Mouse (Mus musculus) embryonic facial prominence, embryonic 12.5 days (tissue): Measurements from ENCODE around the gene Zc3hc1. TPM values are rescaled to one million over a fixed set of nuclear protein-coding genes. Genes with fewer than 3 reads are reported as not detected.

Experiments
- ATAC-seq: fragments of 200-750 bp; cut with Nextera tagmentation; 2 replicates; pipeline ENCODE4 v1.8.0; 2017; ENCODE audit not compliant: insufficient number of reproducible peaks, insufficient read depth, low FRiP score, low TSS enrichment
- H3K27ac ChIP-seq: fragments of 300-500 bp; sonication (generic); 2 replicates; pipeline ENCODE4 v1.5.1; 2016; ENCODE audit warnings: mild to moderate bottlenecking
- H3K27me3 ChIP-seq: fragments of 300-500 bp; sonication (generic); 2 replicates; pipeline ENCODE4 v1.6.1; 2016; ENCODE audit warnings: mild to moderate bottlenecking, moderate library complexity
- H3K36me3 ChIP-seq: fragments of 300-500 bp; sonication (generic); 2 replicates; pipeline ENCODE4 v1.6.1; 2016; ENCODE audit warnings: mild to moderate bottlenecking
- H3K4me1 ChIP-seq: fragments of 300-500 bp; sonication (generic); 2 replicates; pipeline ENCODE4 v1.6.1; 2016
- H3K4me2 ChIP-seq: fragments of 300-500 bp; sonication (generic); replicated peaks from 2 replicates; pipeline ENCODE4 v1.6.1; 2016; ENCODE audit warnings: mild to moderate bottlenecking, moderate library complexity
- H3K4me3 ChIP-seq: fragments of 300-500 bp; sonication (generic); 2 replicates; pipeline ENCODE4 v1.5.1; 2016; ENCODE audit warnings: mild to moderate bottlenecking
- H3K9ac ChIP-seq: fragments of 300-500 bp; sonication (generic); 2 replicates; pipeline ENCODE4 v1.6.1; 2016; ENCODE audit warnings: mild to moderate bottlenecking, moderate library complexity
- H3K9me3 ChIP-seq: fragments of 300-500 bp; sonication (generic); 2 replicates; pipeline ENCODE4 v1.6.1; 2016; ENCODE audit warnings: mild to moderate bottlenecking, moderate library complexity
- WGBS: fragments of 180-500 bp; shearing (Covaris S2); methylation state at CpG from one replicate; pipeline ENCODE4 v1.1.7; 2016; 5-methylcytosine and 5-hydroxymethylcytosine counted together
- polyA plus RNA-seq: library from polyadenylated mRNA; unstranded; fragments of >200 nt; fragmentation: Nextera tagmentation; extraction: Ambion mirVana; gene quantifications from 2 replicates; pipeline ENCODE4 v1.2.1, GENCODE M21; 2016

The Zc3hc1 gene
- 75.0 and 76.3 TPM in 2 replicates for polyA plus RNA-seq

- Histone ChIP-seq H3K27ac (no peak within 1 kb of the TSS), H3K4me3 (peak within 1 kb of the TSS; percentile 74), H3K36me3 (peaks cover 15% of the 10 kb centered on the region), H3K9ac (peak within 1 kb of the TSS; percentile 72), H3K27me3 (no peaks in the 10 kb centered on the region), H3K9me3 (no peaks in the 10 kb centered on the region), H3K4me1 (0 out of 2 replicates have a peak, but pooled peaks cover 3% of the 10 kb centered on the region), H3K4me2 (peak within 1 kb of the TSS; percentile 47)
- peak; percentile 64; the same call in 1 of the 2 replicates for ATAC-seq
- WGBS: 18% methylated on average over 33 of the region's 33 CpGs
Measured at GRCm38 (mm10) chr6:30390714-30391697, at the start of gene Zc3hc1. TSS of gene Zc3hc1 (minus strand) at chr6:30391028.

- 96% methylated on average over 10 of the region's 10 CpGs for WGBS
- Histone ChIP-seq H3K4me2 (no peak overlapping the region), H3K4me3 (no peak overlapping the region), H3K36me3 (peaks cover 44% of the 10 kb centered on the region), H3K9me3 (no peaks in the 10 kb centered on the region), H3K27me3 (no peaks in the 10 kb centered on the region), H3K9ac (no peak overlapping the region), H3K27ac (no peak overlapping the region), H3K4me1 (peaks cover 10% of the 10 kb centered on the region; the same call in 1 of the 2 replicates)
- no peak for ATAC-seq
Measured at GRCm38 (mm10) chr6:30439576-30439975, 48.7 kb upstream of the Zc3hc1 start.

GRCm38 (mm10) chr6:30437054-30437453 lies 46.2 kb upstream of the Zc3hc1 start:
- peaks cover 23% of the 10 kb centered on the region for H3K36me3 ChIP-seq

GRCm38 (mm10) chr6:30436476-30436875 lies 45.6 kb upstream of the Zc3hc1 start:
- no peak overlapping the region for H3K27ac ChIP-seq
- no peaks in the 10 kb centered on the region for H3K9me3 ChIP-seq
- peaks cover 10% of the 10 kb centered on the region; the same call in 1 of the 2 replicates for H3K4me1 ChIP-seq
- H3K9ac ChIP-seq: no peak overlapping the region
- 92% methylated on average over 3 of the region's 3 CpGs for WGBS
- H3K4me2 ChIP-seq: no peak overlapping the region
- peaks cover 18% of the 10 kb centered on the region for H3K36me3 ChIP-seq
- H3K27me3 ChIP-seq: no peaks in the 10 kb centered on the region
- no peak overlapping the region for H3K4me3 ChIP-seq
- ATAC-seq: no peak

More at GRCm38 (mm10) chr6:30437054-30437453, 46.2 kb upstream of the Zc3hc1 start:
- no peak for ATAC-seq
- Histone ChIP-seq H3K27ac (no peak overlapping the region), H3K4me3 (no peak overlapping the region), H3K9me3 (no peaks in the 10 kb centered on the region), H3K9ac (no peak overlapping the region), H3K27me3 (no peaks in the 10 kb centered on the region), H3K4me1 (peaks cover 10% of the 10 kb centered on the region; the same call in 1 of the 2 replicates), H3K4me2 (no peak overlapping the region)
- WGBS: 67% methylated on average over 3 of the region's 3 CpGs

GRCm38 (mm10) chr6:30432461-30433192 lies 41.8 kb upstream of the Zc3hc1 start:
- H3K36me3 ChIP-seq: 0 out of 2 replicates have a peak, but pooled peaks cover 4% of the 10 kb centered on the region
- WGBS: 58% methylated on average over 3 of the region's 3 CpGs
- H3K4me1 ChIP-seq: 0 out of 2 replicates have a peak, but pooled peaks cover 7% of the 10 kb centered on the region
- no peaks in the 10 kb centered on the region for H3K27me3 ChIP-seq
- no peak overlapping the region for H3K27ac ChIP-seq
- no peak for ATAC-seq
- no peak overlapping the region for H3K9ac ChIP-seq
- H3K9me3 ChIP-seq: no peaks in the 10 kb centered on the region
- no peak overlapping the region for H3K4me2 ChIP-seq
- H3K4me3 ChIP-seq: no peak overlapping the region

GRCm38 (mm10) chr6:30416801-30417200 lies 26.0 kb upstream of the Zc3hc1 start:
- Histone ChIP-seq H3K9ac (no peak overlapping the region), H3K27me3 (no peaks in the 10 kb centered on the region), H3K4me3 (no peak overlapping the region), H3K27ac (no peak overlapping the region), H3K36me3 (peaks cover 7% of the 10 kb centered on the region), H3K4me1 (no peaks in the 10 kb centered on the region), H3K4me2 (no peak overlapping the region), H3K9me3 (no peaks in the 10 kb centered on the region)
- no peak for ATAC-seq
- WGBS: 89% methylated on average over 7 of the region's 7 CpGs

GRCm38 (mm10) chr6:30416126-30416525 lies 25.3 kb upstream of the Zc3hc1 start:
- no peak for ATAC-seq
- H3K4me3 ChIP-seq: no peak overlapping the region

GRCm38 (mm10) chr6:30411311-30411710 lies 20.5 kb upstream of the Zc3hc1 start:
- Histone ChIP-seq H3K9me3 (no peaks in the 10 kb centered on the region), H3K27me3 (no peaks in the 10 kb centered on the region), H3K9ac (no peak overlapping the region), H3K36me3 (0 out of 2 replicates have a peak, but pooled peaks cover 6% of the 10 kb centered on the region), H3K4me1 (no peaks in the 10 kb centered on the region), H3K4me3 (no peak overlapping the region), H3K4me2 (no peak overlapping the region), H3K27ac (no peak overlapping the region)
- ATAC-seq: no peak
- WGBS: 83% methylated on average over 4 of the region's 4 CpGs

More at GRCm38 (mm10) chr6:30416126-30416525, 25.3 kb upstream of the Zc3hc1 start:
- WGBS: 82% methylated on average over 2 of the region's 2 CpGs
- Histone ChIP-seq H3K4me2 (no peak overlapping the region), H3K27me3 (no peaks in the 10 kb centered on the region), H3K36me3 (peaks cover 2% of the 10 kb centered on the region), H3K9ac (no peak overlapping the region), H3K9me3 (no peaks in the 10 kb centered on the region), H3K27ac (no peak overlapping the region), H3K4me1 (no peaks in the 10 kb centered on the region)

- Histone ChIP-seq H3K4me2 (no peak overlapping the region), H3K4me3 (no peak overlapping the region), H3K9ac (no peak overlapping the region), H3K27me3 (no peaks in the 10 kb centered on the region), H3K9me3 (no peaks in the 10 kb centered on the region), H3K36me3 (0 out of 2 replicates have a peak, but pooled peaks cover 6% of the 10 kb centered on the region), H3K27ac (no peak overlapping the region), H3K4me1 (no peaks in the 10 kb centered on the region)
- no peak for ATAC-seq
- 92% methylated on average over 7 of the region's 7 CpGs for WGBS
Measured at GRCm38 (mm10) chr6:30409399-30410093, 18.7 kb upstream of the Zc3hc1 start.

- H3K36me3 ChIP-seq: 0 out of 2 replicates have a peak, but pooled peaks cover 6% of the 10 kb centered on the region
- no peak overlapping the region for H3K4me3 ChIP-seq
- H3K27ac ChIP-seq: no peak overlapping the region
- no peak for ATAC-seq
- no peak overlapping the region for H3K4me2 ChIP-seq
- H3K9ac ChIP-seq: no peak overlapping the region
- WGBS: 92% methylated on average over 4 of the region's 4 CpGs
- no peaks in the 10 kb centered on the region for H3K9me3 ChIP-seq
- H3K4me1 ChIP-seq: no peaks in the 10 kb centered on the region
- no peaks in the 10 kb centered on the region for H3K27me3 ChIP-seq
Measured at GRCm38 (mm10) chr6:30408276-30408675, 17.4 kb upstream of the Zc3hc1 start.

GRCm38 (mm10) chr6:30404671-30405070 lies 13.8 kb upstream of the Zc3hc1 start:
- H3K4me3 ChIP-seq: no peak overlapping the region
- no peak for ATAC-seq
- no peak overlapping the region for H3K27ac ChIP-seq
- no peaks in the 10 kb centered on the region for H3K9me3 ChIP-seq
- 0 out of 2 replicates have a peak, but pooled peaks cover 6% of the 10 kb centered on the region for H3K36me3 ChIP-seq
- no peak overlapping the region; the same call in 1 of the 2 replicates for H3K4me2 ChIP-seq
- no peaks in the 10 kb centered on the region for H3K27me3 ChIP-seq
- H3K4me1 ChIP-seq: no peaks in the 10 kb centered on the region
- WGBS: 74% methylated on average over 5 of the region's 5 CpGs
- no peak overlapping the region for H3K9ac ChIP-seq
